In the genomic region with DNA sequence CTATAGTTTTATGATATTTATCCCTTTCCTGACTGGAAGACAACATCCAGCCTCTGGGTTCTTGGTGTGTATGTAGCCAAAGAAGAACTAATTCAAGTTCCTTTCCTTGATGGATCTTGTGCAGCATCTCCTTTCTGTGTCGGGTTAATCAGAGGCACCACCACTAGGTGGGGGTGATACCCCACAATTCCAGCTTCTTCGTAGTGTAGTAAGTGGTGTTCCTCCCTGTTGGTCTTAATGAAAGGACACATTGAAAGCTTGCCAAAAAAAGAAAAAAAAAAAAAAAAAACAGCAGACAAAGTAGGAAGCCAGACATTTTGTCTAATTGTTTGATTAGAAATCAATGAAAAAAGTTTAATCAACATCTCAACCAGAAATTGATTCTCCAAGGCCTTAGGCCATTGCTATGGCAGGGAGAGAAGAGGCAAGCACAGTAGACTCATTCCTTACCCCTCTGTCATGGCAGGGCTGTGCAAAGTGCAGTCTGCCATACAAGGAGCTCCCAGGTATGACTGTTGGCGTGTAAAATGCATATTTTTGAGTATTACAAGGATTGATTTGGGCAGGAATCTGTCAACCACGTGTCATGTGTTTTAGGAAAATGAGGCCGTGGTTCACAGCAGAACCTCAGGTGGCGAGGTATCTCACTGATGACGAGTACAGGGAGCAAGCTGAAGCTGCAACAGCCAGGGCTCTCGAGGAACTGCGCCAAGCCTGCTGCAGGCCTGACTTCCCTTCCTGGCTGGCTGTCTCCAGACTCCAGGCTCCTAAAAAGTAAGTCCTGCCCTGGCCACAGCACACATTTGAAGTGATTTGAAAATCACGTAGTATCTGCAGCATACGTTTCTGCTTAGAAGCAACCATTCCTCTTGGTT, we compare ENCODE assay signal across 8 mouse cellular contexts. TPM values are rescaled to one million over a fixed set of nuclear protein-coding genes. Genes with fewer than 3 reads are reported as not detected.
DNase-seq lines count a peak whose midpoint lies in the region; ATAC-seq and TF ChIP-seq lines count a peak whose summit lies in the region.

No protein-coding gene starts in this region.

- no peak for TF ChIP-seq POLR2A in cortical plate, adult 2 months (IDR thresholded peaks at IDR 0.05; ENCODE audit: extremely low read depth, insufficient read depth, low read length)
- no peak for TF ChIP-seq POLR2A in limb, embryonic 14.5 days (IDR thresholded peaks at IDR 0.05; ENCODE audit: borderline replicate concordance, extremely low read depth, insufficient read depth, insufficient read length)

- intact Hi-C loops in gastrocnemius, postnatal 36 days (cut with DNase I) = no loop called here

- DNase-seq in urinary bladder, postnatal 14 days (ENCODE audit: low spot score) = peak; percentile 70
- DNase-seq in urinary bladder, adult 2 months (ENCODE audit: low spot score) = no peak
- peak; percentile 47 to 66 for DNase-seq in gastrocnemius, postnatal 36 days
- peak; percentile 73 for DNase-seq in limb, embryonic 14.5 days (ENCODE audit: low spot score)
- DNase-seq in naive thymus-derived CD4-positive, alpha-beta T cell, adult 2 months (ENCODE audit: low read depth) = peak; percentile 90
- DNase-seq in spleen, postnatal 4 days (ENCODE audit: low spot score in 2 of 2) = peak; percentile 61 to 74

- no peaks in the 10 kb centered on the region for H3K9me3 ChIP-seq in kidney, embryonic 14.5 days (ENCODE audit: control insufficient read depth, low read length)
- no peaks in the 10 kb centered on the region for H3K9me3 ChIP-seq in limb, embryonic 14.5 days (ENCODE audit: control insufficient read depth, low read length)

- H3K27me3 ChIP-seq in kidney, embryonic 14.5 days (ENCODE audit: control insufficient read depth, insufficient read depth, low read length) = no peaks in the 10 kb centered on the region
- no peaks in the 10 kb centered on the region for H3K27me3 ChIP-seq in limb, embryonic 14.5 days (ENCODE audit: control insufficient read depth, insufficient read depth, low read length)

- H3K4me2 ChIP-seq in kidney, embryonic 14.5 days (replicated peaks; ENCODE audit: low read depth, low read length) = no peak overlapping the region
- no peak overlapping the region for H3K4me2 ChIP-seq in limb, embryonic 14.5 days (replicated peaks; ENCODE audit: low read depth, low read length, severe bottlenecking)

- no peaks in the 10 kb centered on the region; the same call in 1 of the 2 replicates for H3K4me1 ChIP-seq in cortical plate, adult 2 months (ENCODE audit: control insufficient read depth, insufficient read depth, low read length)
- no peaks in the 10 kb centered on the region for H3K4me1 ChIP-seq in kidney, embryonic 14.5 days (ENCODE audit: control insufficient read depth, insufficient read depth, low read length)
- 0 out of 2 replicates have a peak, but pooled peaks cover 4% of the 10 kb centered on the region for H3K4me1 ChIP-seq in limb, embryonic 14.5 days (ENCODE audit: control insufficient read depth, insufficient read depth, low read length)

- no peak overlapping the region for H3K4me3 ChIP-seq in cortical plate, adult 2 months (ENCODE audit: insufficient read depth, low read length)
- no peak overlapping the region for H3K4me3 ChIP-seq in kidney, embryonic 14.5 days (ENCODE audit: low read length)
- no peak overlapping the region for H3K4me3 ChIP-seq in limb, embryonic 14.5 days (replicated peaks; ENCODE audit: low read length)

- peak; percentile 84 for ATAC-seq in kidney, embryonic 14.5 days (ENCODE audit: low FRiP score, low TSS enrichment)
- ATAC-seq in limb, embryonic 14.5 days (ENCODE audit: low FRiP score, low read depth) = no peak

- no peak overlapping the region for H3K27ac ChIP-seq in cortical plate, adult 2 months (ENCODE audit: insufficient read depth, low read length)
- no peak overlapping the region for H3K27ac ChIP-seq in kidney, embryonic 14.5 days (ENCODE audit: low read depth, low read length)
- H3K27ac ChIP-seq in limb, embryonic 14.5 days (replicated peaks; ENCODE audit: low read depth, low read length) = no peak overlapping the region

- peak; percentile 86 for TF ChIP-seq CTCF in cortical plate, adult 2 months (IDR thresholded peaks at IDR 0.05; ENCODE audit: extremely low read depth, insufficient read depth, low read length)

- no peak overlapping the region for H3K9ac ChIP-seq in kidney, embryonic 14.5 days (ENCODE audit: low read depth, low read length)
- no peak overlapping the region for H3K9ac ChIP-seq in limb, embryonic 14.5 days (ENCODE audit: low read depth, low read length, severe bottlenecking)

- WGBS in kidney, embryonic 14.5 days = 85% methylated on average over 11 of the region's 11 CpGs
- WGBS in limb, embryonic 14.5 days = 71% methylated on average over 11 of the region's 11 CpGs

- H3K36me3 ChIP-seq in kidney, embryonic 14.5 days (ENCODE audit: control insufficient read depth, insufficient read depth, low read length) = peaks cover 23% of the 10 kb centered on the region
- peaks cover 20% of the 10 kb centered on the region for H3K36me3 ChIP-seq in limb, embryonic 14.5 days (ENCODE audit: control insufficient read depth, insufficient read depth, low read length)

RNA-seq across cellular contexts. Expression of a gene that starts 17.9 kb away (rescaled TPM):
- 11.0 and 11.2 TPM in 2 replicates for polyA plus RNA-seq in urinary bladder, adult 2 months (2012; rRNA removed)
- 10.4 and 11.1 TPM in 2 replicates for polyA plus RNA-seq in cortical plate, adult 2 months (2012; rRNA removed)
- total RNA-seq in gastrocnemius, postnatal 36 days (2021) = under 1 TPM; 0.26 to 0.39 TPM
- polyA plus RNA-seq in kidney, embryonic 14.5 days (2014; fragmentation: Nextera tagmentation; extraction: Ambion mirVana) = 7.9 and 14.5 TPM in 2 replicates
- polyA plus RNA-seq in limb, embryonic 14.5 days (2012; rRNA removed) = 24.7 and 29.9 TPM in 2 replicates
- polyA plus RNA-seq in limb, embryonic 14.5 days (2014; fragmentation: Nextera tagmentation; extraction: Ambion mirVana) = 11.8 and 11.9 TPM in 2 replicates
